Mouse (Mus musculus) liver, postnatal 0 days (tissue): ENCODE results near the gene Acoxl.

Source experiments
- CTCF ChIP-seq: sonication (generic); IDR thresholded peaks from 2 replicates; pipeline ENCODE4 v1.5.1; 2016; ENCODE audit warnings: antibody characterized with exemption, low read depth
- EP300 ChIP-seq: IDR thresholded peaks from 2 replicates; pipeline ENCODE4 v1.6.1; 2016; ENCODE audit warnings: antibody characterized with exemption, low read depth, mild to moderate bottlenecking

DNA sequence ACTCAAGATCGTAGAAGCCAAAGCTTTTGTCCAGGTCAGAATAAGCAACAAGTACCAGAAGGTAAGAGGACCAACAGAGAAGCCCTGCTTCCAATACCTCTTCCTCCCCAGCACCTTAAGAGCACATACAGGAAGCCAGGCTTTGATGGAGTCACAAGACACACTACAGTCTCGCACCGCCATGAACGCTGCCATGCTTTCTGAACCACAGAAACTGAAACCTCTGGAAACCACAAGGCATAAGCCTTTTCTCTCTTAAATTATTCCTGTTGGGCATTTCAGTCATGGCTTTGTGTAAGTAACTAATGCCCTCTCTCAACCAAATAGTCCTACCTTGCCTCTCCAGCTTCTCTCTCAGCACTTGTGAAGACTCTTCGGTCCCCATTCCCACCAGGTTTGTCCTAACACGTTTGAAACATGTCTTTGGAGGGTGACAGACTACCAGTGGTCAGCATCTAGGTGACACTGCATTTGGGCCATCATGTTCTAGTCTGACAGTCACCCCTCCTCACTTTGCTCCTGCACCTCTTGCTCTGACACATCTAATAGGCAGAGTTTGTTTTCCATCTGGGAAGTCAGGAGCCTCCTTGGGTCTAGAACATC lies 251.7 kb downstream of the Acoxl start:
- TF ChIP-seq CTCF (no peak), EP300 (no peak)
